Mouse (Mus musculus) hindbrain, embryonic 13.5 days (tissue): ENCODE results near the gene Ska2. TPM values are rescaled to one million over a fixed set of nuclear protein-coding genes. Genes with fewer than 3 reads are reported as not detected.

ENCODE experiments used
- ATAC-seq: fragments of 200-750 bp; cut with Nextera tagmentation; 2 replicates; pipeline ENCODE4 v1.8.0; 2017; ENCODE audit warnings: moderate TSS enrichment; ENCODE audit not compliant: low FRiP score
- H3K27ac ChIP-seq: fragments of 300-500 bp; sonication (generic); 2 replicates; pipeline ENCODE4 v1.5.1; 2015; ENCODE audit warnings: inconsistent platforms, mild to moderate bottlenecking, moderate library complexity
- H3K27me3 ChIP-seq: fragments of 300-500 bp; sonication (generic); 2 replicates; pipeline ENCODE4 v1.6.1; 2015; ENCODE audit warnings: mild to moderate bottlenecking, inconsistent platforms
- H3K36me3 ChIP-seq: fragments of 300-500 bp; sonication (generic); 2 replicates; pipeline ENCODE4 v1.6.1; 2015; ENCODE audit warnings: mild to moderate bottlenecking, inconsistent platforms
- H3K4me1 ChIP-seq: fragments of 300-500 bp; sonication (generic); replicated peaks from 2 replicates; pipeline ENCODE4 v1.6.1; 2015; ENCODE audit warnings: inconsistent platforms
- H3K4me2 ChIP-seq: fragments of 300-500 bp; sonication (generic); 2 replicates; pipeline ENCODE4 v1.6.1; 2015; ENCODE audit warnings: inconsistent platforms, mild to moderate bottlenecking, moderate library complexity
- H3K4me3 ChIP-seq: fragments of 300-500 bp; sonication (generic); 2 replicates; pipeline ENCODE4 v1.5.1; 2015; ENCODE audit warnings: mild to moderate bottlenecking, inconsistent platforms
- H3K9ac ChIP-seq: fragments of 300-500 bp; sonication (generic); 2 replicates; pipeline ENCODE4 v1.6.1; 2015; ENCODE audit warnings: mild to moderate bottlenecking, inconsistent platforms
- H3K9me3 ChIP-seq: fragments of 300-500 bp; sonication (generic); 2 replicates; pipeline ENCODE4 v1.6.1; 2016; ENCODE audit warnings: inconsistent platforms
- WGBS: fragments of 180-500 bp; shearing (Covaris S2); methylation state at CpG from one replicate; pipeline ENCODE4 v1.1.7; 2015; 5-methylcytosine and 5-hydroxymethylcytosine counted together
- polyA plus RNA-seq: library from polyadenylated mRNA; unstranded; fragments of >200 nt; fragmentation: Nextera tagmentation; extraction: Ambion mirVana; gene quantifications from 2 replicates; pipeline ENCODE4 v1.2.1, GENCODE M21; 2015

Gene Ska2
- polyA plus RNA-seq = 56.8 and 57.6 TPM in 2 replicates

DNA sequence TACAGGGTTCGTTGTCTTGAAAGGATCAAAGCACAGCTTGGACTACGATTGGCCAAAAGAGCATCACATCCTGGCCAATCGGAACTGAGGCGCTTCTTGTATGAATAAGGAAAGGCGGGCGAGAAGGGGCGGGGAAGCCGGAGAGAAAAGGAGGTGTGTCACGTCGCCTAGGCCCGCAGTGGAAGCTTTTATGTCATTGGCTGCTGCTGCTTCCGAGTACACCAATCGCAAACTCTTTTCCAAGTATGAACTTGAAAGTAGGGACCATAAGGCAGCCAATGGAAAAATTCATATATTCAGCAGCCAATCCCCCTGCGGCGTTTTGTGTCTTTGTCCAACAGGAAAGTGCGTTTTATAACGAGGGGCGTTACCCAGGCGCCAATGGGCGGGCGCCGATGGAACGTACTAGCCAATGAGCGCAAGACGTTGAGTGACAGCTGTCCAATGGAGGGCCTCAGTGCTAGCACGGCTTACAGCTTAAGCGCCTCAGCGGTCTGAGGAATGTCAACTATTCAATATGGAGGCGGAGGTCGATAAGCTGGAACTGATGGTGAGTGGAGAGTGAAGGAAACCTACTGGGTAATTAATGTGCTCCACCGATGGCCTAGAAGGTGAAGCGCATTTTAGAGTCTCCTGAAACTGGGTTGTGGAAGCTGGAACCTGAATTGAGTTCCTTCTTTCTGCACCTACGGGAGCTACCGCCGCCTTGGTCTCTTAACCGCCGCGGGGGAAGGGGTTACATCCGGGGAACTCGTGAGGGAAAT lies at the start of gene Ska2:
TSS of gene Ska2 (plus strand) at position 480 of the 764 bp plus-strand sequence.
- H3K27me3 ChIP-seq = no peaks in the 10 kb centered on the region
- under 1% methylated on average over 40 of the region's 40 CpGs for WGBS
- H3K4me3 ChIP-seq = peak within 1 kb of the TSS; percentile 97
- peaks cover 31% of the 10 kb centered on the region for H3K4me1 ChIP-seq
- peak within 1 kb of the TSS; percentile 96 for H3K27ac ChIP-seq
- peak within 1 kb of the TSS; percentile 98 for H3K9ac ChIP-seq
- H3K4me2 ChIP-seq = peak within 1 kb of the TSS; percentile 85
- ATAC-seq = peak; percentile 100
- no peaks in the 10 kb centered on the region for H3K9me3 ChIP-seq
- H3K36me3 ChIP-seq = peaks cover 14% of the 10 kb centered on the region; the same call in 1 of the 2 replicates

DNA sequence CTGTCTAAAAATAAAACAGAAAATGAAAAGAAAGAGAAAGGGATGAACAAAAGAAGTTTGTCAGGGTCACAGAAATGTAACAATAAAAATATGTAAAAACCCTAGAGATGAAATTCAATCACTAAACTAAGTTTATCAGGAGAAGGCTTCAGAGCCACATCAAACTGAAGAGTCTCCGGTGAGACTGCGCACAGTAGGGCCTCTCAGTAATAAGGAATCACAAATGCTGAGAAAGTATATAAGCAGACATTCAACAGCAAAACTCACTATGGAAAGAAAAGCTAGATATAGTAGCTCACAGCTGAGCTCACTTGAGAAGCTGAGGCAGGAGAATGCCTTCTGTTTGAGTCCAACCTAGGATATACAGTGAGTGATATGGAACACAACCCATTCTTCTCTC lies 48.6 kb upstream of the Ska2 start:
- WGBS = 93% methylated on average over 2 of the region's 2 CpGs

DNA sequence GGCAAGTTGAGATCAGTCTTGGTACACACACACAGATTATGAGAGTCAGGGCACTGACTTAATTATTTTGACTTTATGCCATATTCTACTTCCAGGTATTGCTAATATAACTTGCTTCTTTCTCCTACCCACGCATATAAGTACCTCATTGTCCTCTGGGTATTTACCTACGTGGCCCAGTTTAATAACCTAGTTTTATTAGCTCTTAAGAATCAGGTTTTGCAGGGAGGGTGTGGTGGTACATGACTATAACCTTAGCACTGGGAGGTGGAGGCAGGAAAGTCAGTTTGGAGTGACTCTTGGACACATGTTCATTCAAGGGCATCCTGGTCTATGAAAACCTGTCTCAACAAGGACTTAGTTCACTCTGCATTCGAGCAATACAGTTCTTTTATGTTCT lies 46.9 kb upstream of the Ska2 start:
- Histone ChIP-seq H3K36me3 (peaks cover 61% of the 10 kb centered on the region), H3K9ac (no peak overlapping the region), H3K27me3 (no peaks in the 10 kb centered on the region), H3K4me3 (no peak overlapping the region), H3K4me1 (no peaks in the 10 kb centered on the region), H3K27ac (no peak overlapping the region), H3K9me3 (no peaks in the 10 kb centered on the region), H3K4me2 (no peak overlapping the region)
- WGBS = 78% methylated on average over 3 of the region's 3 CpGs
- no peak for ATAC-seq

More for the DNA sequence above, 48.6 kb upstream of the Ska2 start:
- Histone ChIP-seq H3K4me2 (no peak overlapping the region), H3K36me3 (peaks cover 76% of the 10 kb centered on the region), H3K27ac (no peak overlapping the region), H3K9ac (no peak overlapping the region), H3K27me3 (no peaks in the 10 kb centered on the region), H3K9me3 (no peaks in the 10 kb centered on the region), H3K4me3 (no peak overlapping the region), H3K4me1 (no peaks in the 10 kb centered on the region)
- no peak for ATAC-seq

DNA sequence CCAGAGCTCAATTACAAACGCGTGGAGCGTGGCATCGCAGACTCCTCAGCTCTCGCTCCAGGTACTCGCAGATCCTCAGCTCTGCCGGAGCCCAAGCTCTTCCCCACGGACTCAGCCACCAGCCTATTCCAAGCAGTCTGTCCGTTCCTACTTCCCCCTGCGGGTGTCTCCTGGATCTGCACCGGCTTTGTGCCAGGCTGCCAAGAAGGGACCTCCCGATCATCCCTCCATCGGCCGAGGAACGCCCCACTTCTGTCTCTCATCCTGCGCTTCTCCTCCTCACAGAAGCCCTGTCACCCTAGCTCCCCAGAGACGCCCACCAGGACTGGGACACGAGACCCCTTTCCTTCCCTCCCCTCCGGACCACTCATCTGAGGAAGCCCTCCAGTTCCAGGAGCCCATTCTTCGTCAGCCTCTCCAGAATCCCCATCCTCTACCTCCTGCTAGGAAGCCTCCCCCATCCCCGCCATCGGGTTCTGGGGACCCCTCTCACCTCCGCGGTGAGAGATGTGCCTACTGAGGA lies 35.6 kb upstream of the Ska2 start:
- Histone ChIP-seq H3K27me3 (no peaks in the 10 kb centered on the region), H3K27ac (peak overlapping the region; percentile 98), H3K9ac (peak overlapping the region; percentile 93), H3K36me3 (peaks cover 15% of the 10 kb centered on the region), H3K9me3 (no peaks in the 10 kb centered on the region), H3K4me3 (peak overlapping the region; percentile 74), H3K4me2 (peak overlapping the region; percentile 63), H3K4me1 (peaks cover 50% of the 10 kb centered on the region)
- WGBS = under 1% methylated on average over 24 of the region's 24 CpGs
- peak; percentile 73 for ATAC-seq

DNA sequence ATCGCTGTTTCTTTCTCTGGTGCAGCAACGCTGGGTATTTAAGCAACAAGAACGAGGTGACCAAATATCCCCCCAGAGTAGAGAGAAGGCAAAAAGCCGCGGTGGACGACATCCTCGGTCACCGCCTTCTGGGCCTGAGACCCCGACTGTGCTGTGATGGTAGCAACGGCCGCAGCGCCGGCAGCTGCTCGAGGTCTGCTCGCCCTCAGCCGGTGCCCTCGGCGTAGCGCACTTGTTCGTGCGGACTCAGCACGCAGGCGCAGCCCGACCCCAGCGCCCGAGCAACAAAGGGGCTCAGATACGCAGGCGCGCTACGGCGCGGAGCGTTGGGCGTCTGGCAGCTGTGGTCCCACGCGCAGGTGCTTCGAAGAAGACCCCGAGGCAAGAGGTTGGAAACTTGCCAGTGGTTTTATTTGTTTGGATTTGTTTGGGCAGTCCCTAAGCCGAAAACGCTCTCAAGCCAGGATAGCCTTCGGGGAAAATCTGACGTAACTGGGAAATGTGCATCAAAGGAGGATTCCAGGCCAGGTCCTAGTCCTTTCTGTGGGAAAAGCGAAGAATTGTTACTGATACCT lies 35.1 kb upstream of the Ska2 start, which contains the start of gene Gdpd1:
TSS of gene Gdpd1 (minus strand) at position 197 of the 575 bp plus-strand sequence.
- Histone ChIP-seq H3K27ac (peak within 1 kb of the TSS; percentile 98), H3K4me2 (peak within 1 kb of the TSS; percentile 63), H3K36me3 (peaks cover 17% of the 10 kb centered on the region), H3K27me3 (no peaks in the 10 kb centered on the region), H3K4me1 (peaks cover 46% of the 10 kb centered on the region), H3K9me3 (no peaks in the 10 kb centered on the region), H3K4me3 (peak within 1 kb of the TSS; percentile 74), H3K9ac (peak within 1 kb of the TSS; percentile 93)
- WGBS = under 1% methylated on average over 43 of the region's 43 CpGs
- ATAC-seq = peak; percentile 97

DNA sequence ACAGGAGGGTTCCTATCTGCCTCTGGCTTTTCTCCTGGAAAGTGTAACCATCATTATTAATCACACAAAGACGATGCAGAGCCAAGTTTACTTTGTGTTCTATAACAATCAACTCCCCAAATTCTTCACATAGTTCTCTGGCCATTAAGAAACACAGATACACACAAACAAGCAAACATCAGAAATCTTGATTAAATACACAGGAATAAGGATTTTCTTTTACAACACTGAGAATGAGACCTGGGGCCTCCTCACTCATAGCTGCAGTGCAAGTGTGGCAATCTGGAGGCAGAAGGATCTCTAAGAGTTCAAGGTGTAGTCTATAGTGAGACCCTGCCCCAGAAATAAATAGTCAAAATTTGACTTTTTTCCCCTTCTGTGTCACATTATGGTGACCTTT lies 25.3 kb upstream of the Ska2 start:
- WGBS = 78% methylated on average over 1 of the region's 1 CpGs
- Histone ChIP-seq H3K4me3 (no peak overlapping the region), H3K9ac (no peak overlapping the region), H3K36me3 (peaks cover 55% of the 10 kb centered on the region), H3K27ac (no peak overlapping the region), H3K4me1 (peaks cover 44% of the 10 kb centered on the region), H3K4me2 (no peak overlapping the region), H3K9me3 (no peaks in the 10 kb centered on the region), H3K27me3 (no peaks in the 10 kb centered on the region)
- no peak for ATAC-seq

DNA sequence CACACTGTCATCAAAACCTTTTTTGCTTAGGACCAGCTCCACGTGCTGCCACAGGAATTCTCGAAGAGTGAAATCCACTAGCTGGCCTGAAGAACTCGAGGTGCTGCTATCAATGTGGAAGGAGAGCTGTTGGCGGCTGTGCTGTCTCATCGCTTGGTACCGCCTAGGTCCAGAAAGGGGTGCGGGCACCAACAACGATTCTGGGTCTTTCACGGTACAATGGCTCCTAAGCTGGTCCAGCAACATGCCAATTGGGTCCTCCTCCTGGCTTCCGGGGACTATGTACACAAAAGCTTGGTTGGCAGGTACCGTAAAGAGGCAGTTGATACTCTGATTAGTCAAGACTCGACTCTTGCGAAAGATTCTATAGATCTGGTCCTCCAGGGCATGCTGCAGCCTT lies 23.6 kb upstream of the Ska2 start:
- 93% methylated on average over 13 of the region's 13 CpGs for WGBS
- Histone ChIP-seq H3K4me2 (peak overlapping the region; percentile 91), H3K27me3 (no peaks in the 10 kb centered on the region), H3K27ac (no peak overlapping the region), H3K36me3 (peaks cover 41% of the 10 kb centered on the region), H3K9ac (peak overlapping the region; percentile 87; the same call in 1 of the 2 replicates), H3K4me3 (peak overlapping the region; percentile 67), H3K4me1 (peaks cover 38% of the 10 kb centered on the region), H3K9me3 (no peaks in the 10 kb centered on the region)
- no peak for ATAC-seq

DNA sequence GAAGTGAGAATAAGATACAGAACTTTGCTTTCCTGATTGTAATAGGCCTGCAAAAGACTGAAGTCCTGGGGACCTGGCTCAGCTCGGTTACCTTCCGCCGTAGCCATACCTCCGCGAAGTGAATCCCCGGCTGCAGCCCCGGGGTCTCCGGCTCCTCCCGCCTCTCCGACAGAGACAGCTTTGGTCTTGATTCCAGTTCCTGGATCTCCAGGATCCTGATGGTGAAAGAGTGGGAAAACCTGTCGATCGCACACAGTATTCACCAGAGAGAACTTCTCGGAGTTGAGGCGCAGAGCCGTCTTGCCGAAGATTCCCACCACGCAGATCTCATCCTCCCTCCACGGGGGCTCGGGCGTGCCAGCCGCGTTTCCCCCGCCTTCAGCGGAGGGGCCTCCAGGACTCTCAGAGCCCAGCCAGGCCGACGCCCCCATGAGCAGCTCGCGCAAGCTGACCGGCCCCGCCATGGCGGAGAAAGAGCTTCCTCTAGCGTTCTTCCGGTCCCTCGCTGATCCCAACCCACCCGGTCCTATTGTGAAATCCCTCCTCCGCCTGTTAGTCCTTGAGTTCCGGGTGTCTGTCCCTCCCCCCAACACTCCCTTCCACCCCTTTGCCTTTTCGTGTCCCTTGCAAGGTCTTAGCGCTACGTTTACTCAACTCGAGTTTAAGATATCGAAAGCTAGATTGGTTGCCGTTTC lies 22.6 kb upstream of the Ska2 start, which contains the start of gene Smg8:
TSS of gene Smg8 (minus strand) at position 485 of the 695 bp plus-strand sequence.
- Histone ChIP-seq H3K9me3 (no peaks in the 10 kb centered on the region), H3K4me2 (peak within 1 kb of the TSS; percentile 91), H3K27ac (peak within 1 kb of the TSS; percentile 71), H3K9ac (peak within 1 kb of the TSS; percentile 87), H3K27me3 (no peaks in the 10 kb centered on the region), H3K4me1 (peaks cover 38% of the 10 kb centered on the region), H3K4me3 (peak within 1 kb of the TSS; percentile 67), H3K36me3 (peaks cover 38% of the 10 kb centered on the region)
- under 1% methylated on average over 43 of the region's 43 CpGs for WGBS
- ATAC-seq = peak; percentile 85

DNA sequence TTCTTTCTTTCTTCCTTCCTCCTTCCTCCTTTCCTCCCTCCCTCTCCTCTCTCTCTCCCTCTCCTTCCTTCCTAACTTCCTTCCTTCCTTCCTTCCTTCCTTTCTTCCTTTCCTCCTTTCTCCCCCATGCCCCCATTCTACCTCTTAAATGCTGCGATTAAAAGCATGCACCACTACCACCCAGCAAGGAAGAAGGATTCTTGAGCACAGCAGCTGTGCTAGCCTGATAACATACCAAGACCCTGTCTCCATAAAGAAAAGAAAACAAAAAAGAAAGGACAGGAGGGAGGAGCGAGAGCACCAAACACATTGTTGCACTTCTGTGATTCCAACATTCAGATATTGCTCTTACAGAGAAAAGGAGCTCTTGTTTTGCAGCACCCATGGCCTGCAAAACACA lies 21.9 kb upstream of the Ska2 start:
- no peak for ATAC-seq
- H3K36me3 ChIP-seq = peaks cover 36% of the 10 kb centered on the region
- no peaks in the 10 kb centered on the region for H3K27me3 ChIP-seq
- WGBS = 65% methylated on average over 2 of the region's 2 CpGs
- H3K4me2 ChIP-seq = peak overlapping the region; percentile 91
- peak overlapping the region; percentile 87; the same call in 1 of the 2 replicates for H3K9ac ChIP-seq
- H3K9me3 ChIP-seq = no peaks in the 10 kb centered on the region
- peaks cover 34% of the 10 kb centered on the region for H3K4me1 ChIP-seq
- peak overlapping the region; percentile 67 for H3K4me3 ChIP-seq
- no peak overlapping the region for H3K27ac ChIP-seq

DNA sequence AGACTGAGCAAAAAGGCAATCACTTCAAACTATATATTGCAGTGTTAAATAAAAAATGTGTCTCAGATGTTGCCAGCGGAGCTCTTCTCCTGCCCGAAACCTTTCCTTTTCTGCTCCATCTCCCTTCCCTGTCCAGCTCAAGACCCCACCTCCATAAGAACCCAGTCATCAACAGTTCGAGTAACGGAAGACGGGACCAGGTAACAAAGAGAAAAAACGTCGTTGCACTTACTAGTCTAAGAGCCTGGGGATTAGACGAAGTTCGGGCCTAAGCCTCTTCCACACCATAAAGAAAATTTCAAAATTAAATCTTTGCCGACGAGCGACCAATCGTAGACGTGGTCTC lies 652 bp upstream of the Ska2 start, which contains the start of gene Prr11:
TSS of gene Prr11 (minus strand) at position 300 of the 346 bp plus-strand sequence.
- Histone ChIP-seq H3K36me3 (peaks cover 17% of the 10 kb centered on the region), H3K4me3 (peak within 1 kb of the TSS; percentile 97), H3K27ac (peak within 1 kb of the TSS; percentile 96), H3K4me2 (peak within 1 kb of the TSS; percentile 85), H3K4me1 (peaks cover 31% of the 10 kb centered on the region), H3K9me3 (no peaks in the 10 kb centered on the region), H3K27me3 (no peaks in the 10 kb centered on the region), H3K9ac (peak within 1 kb of the TSS; percentile 98)
- under 1% methylated on average over 14 of the region's 14 CpGs for WGBS
- no peak; the same call in 1 of the 2 replicates for ATAC-seq

DNA sequence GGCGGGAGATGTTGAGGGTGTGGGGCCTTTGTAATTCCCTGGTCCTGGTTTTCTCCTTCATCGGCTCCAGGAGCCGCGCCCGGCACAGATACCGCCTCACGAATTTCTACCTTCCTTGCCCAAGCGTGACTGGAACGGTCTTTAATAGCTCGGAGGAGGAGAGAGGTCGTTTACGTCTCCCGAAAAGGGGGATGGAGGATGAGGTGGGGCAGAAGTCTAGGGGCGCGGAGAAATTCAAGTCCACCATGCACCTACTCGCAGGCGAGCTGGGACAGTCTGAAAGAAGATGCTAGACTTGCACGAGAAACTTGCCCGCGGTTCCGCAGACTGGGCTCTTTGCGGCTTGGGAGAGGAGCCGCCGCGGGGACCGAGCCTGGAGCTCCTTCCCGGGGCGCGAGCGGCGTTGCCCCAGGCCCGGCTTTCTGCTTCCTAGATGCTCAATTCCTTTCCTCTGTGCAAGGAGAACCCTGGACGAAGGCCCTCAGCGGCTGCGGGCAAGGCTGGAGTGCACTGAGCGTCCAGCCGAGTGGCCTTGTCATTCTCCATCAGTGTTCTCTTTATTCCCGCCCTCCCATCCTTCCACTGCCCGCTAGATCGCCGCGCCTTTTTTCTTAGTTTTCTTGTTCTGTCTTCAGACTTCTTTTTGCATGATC lies 611 bp downstream of the Ska2 start:
- H3K4me2 ChIP-seq = peak overlapping the region; percentile 85
- H3K4me3 ChIP-seq = peak overlapping the region; percentile 97
- under 1% methylated on average over 42 of the region's 42 CpGs for WGBS
- no peak for ATAC-seq
- H3K36me3 ChIP-seq = peaks cover 7% of the 10 kb centered on the region
- H3K9me3 ChIP-seq = no peaks in the 10 kb centered on the region
- no peaks in the 10 kb centered on the region for H3K27me3 ChIP-seq
- peaks cover 31% of the 10 kb centered on the region for H3K4me1 ChIP-seq
- H3K9ac ChIP-seq = peak overlapping the region; percentile 98
- H3K27ac ChIP-seq = peak overlapping the region; percentile 96
